ENCODE assay signal across 15 mouse cellular contexts in genomic region chr1:152915766-152916165, GRCm38 (mm10). TPM values are rescaled to one million over a fixed set of nuclear protein-coding genes. Genes with fewer than 3 reads are reported as not detected.
"Had no signal": no experiment of that assay in that cellular context is flagged by ENCODE, and none has a peak within 500 bp of the region (broad histone marks: within the 10 kb centered on the region; RNA-seq: fewer than 3 reads in every experiment).

No protein-coding gene starts in this region.

- DNase-seq: gastrocnemius, adult 2 months; gastrocnemius, postnatal 10 days; gastrocnemius, postnatal 25 days; heart, adult 18-20 months; heart, postnatal 10 days; kidney, adult 11 months; kidney, adult 2 months; kidney, adult 9 months; kidney, postnatal 14 days; kidney, postnatal 36 days; layer of hippocampus, adult 9-11 months; layer of hippocampus, postnatal 36 days; left cerebral cortex, postnatal 4 days had no signal

RNA-seq across cellular contexts. Expression of gene Nmnat2, which starts 39.0 kb away (rescaled TPM):
- total RNA-seq: granulocyte monocyte progenitor cell, adult 5-6 weeks; hematopoietic stem cell, adult 5-6 weeks had no signal
